Mouse (Mus musculus) cortical plate, adult 2 months (tissue): Measurements from ENCODE around the gene Xpo4.

Experiments
- CTCF ChIP-seq: fragments of 200-500 bp; IDR thresholded peaks from 2 replicates; pipeline ENCODE4 v1.5.1; 2011; ENCODE audit warnings: mild to moderate bottlenecking, control low read depth, low read length; ENCODE audit not compliant: insufficient read depth; ENCODE audit errors: extremely low read depth
- POLR2A ChIP-seq: fragments of 200-500 bp; IDR thresholded peaks from 2 replicates; pipeline ENCODE4 v1.6.1; 2011; ENCODE audit warnings: mild to moderate bottlenecking, low read length, control low read depth; ENCODE audit not compliant: insufficient read depth; ENCODE audit errors: extremely low read depth

DNA sequence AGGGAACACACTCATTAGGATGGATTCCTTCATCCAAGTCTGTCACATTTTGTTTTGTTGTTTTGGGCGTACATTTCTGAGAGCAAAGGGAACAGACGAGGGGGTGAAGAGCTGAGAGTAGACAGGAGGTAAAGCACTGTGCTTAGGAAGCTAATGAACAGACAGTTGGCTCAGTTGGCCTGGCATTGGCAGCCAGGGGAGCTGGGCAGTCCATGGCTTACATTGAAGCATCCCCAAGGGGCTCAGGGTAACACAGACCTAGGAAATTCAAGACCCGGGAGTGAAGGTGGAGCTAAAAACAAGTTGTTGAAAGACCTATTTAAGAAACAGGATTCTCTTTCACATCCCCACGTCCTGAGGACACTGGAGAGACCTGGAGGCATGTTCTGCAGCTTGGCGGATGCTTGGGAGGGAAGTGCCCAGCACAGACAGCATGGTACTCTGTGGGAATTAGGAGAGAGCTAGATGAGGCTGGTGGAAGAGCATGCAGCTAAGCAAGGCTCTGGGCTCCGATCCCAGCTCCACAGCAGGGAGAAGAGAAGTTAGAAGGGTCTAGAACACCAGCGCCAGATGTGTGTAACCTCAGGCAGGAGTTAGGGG, 109.7 kb downstream of the Xpo4 start:
- TF ChIP-seq POLR2A, result no peak
- no peak for TF ChIP-seq CTCF
